Mouse (Mus musculus) neural tube, embryonic 15.5 days (tissue): ENCODE measurements around the gene Cngb1. TPM values are rescaled to one million over a fixed set of nuclear protein-coding genes. Genes with fewer than 3 reads are reported as not detected.

Experiments used
- ATAC-seq: fragments of 200-750 bp; cut with Nextera tagmentation; 2 replicates; pipeline ENCODE4 v1.8.0; 2017; ENCODE audit warnings: mild to moderate bottlenecking, moderate TSS enrichment, moderate library complexity; ENCODE audit not compliant: low FRiP score
- H3K27ac ChIP-seq: fragments of 300-500 bp; sonication (generic); replicated peaks from 2 replicates; pipeline ENCODE4 v1.5.1; 2015; ENCODE audit warnings: mild to moderate bottlenecking, inconsistent platforms
- H3K27me3 ChIP-seq: fragments of 300-500 bp; sonication (generic); replicated peaks from 2 replicates; pipeline ENCODE4 v1.6.1; 2015; ENCODE audit warnings: inconsistent platforms
- H3K36me3 ChIP-seq: fragments of 300-500 bp; sonication (generic); 2 replicates; pipeline ENCODE4 v1.6.1; 2015; ENCODE audit warnings: inconsistent platforms
- H3K4me1 ChIP-seq: fragments of 300-500 bp; sonication (generic); 2 replicates; pipeline ENCODE4 v1.6.1; 2015; ENCODE audit warnings: inconsistent platforms
- H3K4me2 ChIP-seq: fragments of 300-500 bp; sonication (generic); 2 replicates; pipeline ENCODE4 v1.6.1; 2015; ENCODE audit warnings: inconsistent platforms, mild to moderate bottlenecking, moderate library complexity
- H3K4me3 ChIP-seq: fragments of 300-500 bp; sonication (generic); replicated peaks from 2 replicates; pipeline ENCODE4 v1.5.1; 2015; ENCODE audit warnings: mild to moderate bottlenecking, inconsistent platforms
- H3K9ac ChIP-seq: fragments of 300-500 bp; sonication (generic); replicated peaks from 2 replicates; pipeline ENCODE4 v1.6.1; 2015; ENCODE audit warnings: mild to moderate bottlenecking, inconsistent platforms
- H3K9me3 ChIP-seq: fragments of 300-500 bp; sonication (generic); replicated peaks from 2 replicates; pipeline ENCODE4 v1.6.1; 2016; ENCODE audit warnings: inconsistent platforms
- WGBS: fragments of 180-500 bp; shearing (Covaris S2); methylation state at CpG from one replicate; pipeline ENCODE4 v1.1.7; 2015; ENCODE audit warnings: mixed read lengths; 5-methylcytosine and 5-hydroxymethylcytosine counted together
- polyA plus RNA-seq: library from polyadenylated mRNA; unstranded; fragments of >200 nt; fragmentation: Nextera tagmentation; extraction: Ambion mirVana; gene quantifications from 2 replicates; pipeline ENCODE4 v1.2.1, GENCODE M21; 2015

Gene Cngb1
- polyA plus RNA-seq, 1 experiment from 2014 or later = 0.26 TPM

GRCm38 (mm10) chr8:95204039-95204380 lies 102.4 kb downstream of the Cngb1 start:
- peaks cover 18% of the 10 kb centered on the region for H3K4me1 ChIP-seq
- H3K36me3 ChIP-seq = no peaks in the 10 kb centered on the region
- H3K27ac ChIP-seq = no peak overlapping the region
- no peak overlapping the region for H3K4me3 ChIP-seq
- H3K4me2 ChIP-seq = no peak overlapping the region
- H3K9me3 ChIP-seq = no peaks in the 10 kb centered on the region
- H3K9ac ChIP-seq = no peak overlapping the region
- H3K27me3 ChIP-seq = no peaks in the 10 kb centered on the region
- 15% methylated on average over 10 of the region's 10 CpGs for WGBS
- ATAC-seq = peak; percentile 77

DNA sequence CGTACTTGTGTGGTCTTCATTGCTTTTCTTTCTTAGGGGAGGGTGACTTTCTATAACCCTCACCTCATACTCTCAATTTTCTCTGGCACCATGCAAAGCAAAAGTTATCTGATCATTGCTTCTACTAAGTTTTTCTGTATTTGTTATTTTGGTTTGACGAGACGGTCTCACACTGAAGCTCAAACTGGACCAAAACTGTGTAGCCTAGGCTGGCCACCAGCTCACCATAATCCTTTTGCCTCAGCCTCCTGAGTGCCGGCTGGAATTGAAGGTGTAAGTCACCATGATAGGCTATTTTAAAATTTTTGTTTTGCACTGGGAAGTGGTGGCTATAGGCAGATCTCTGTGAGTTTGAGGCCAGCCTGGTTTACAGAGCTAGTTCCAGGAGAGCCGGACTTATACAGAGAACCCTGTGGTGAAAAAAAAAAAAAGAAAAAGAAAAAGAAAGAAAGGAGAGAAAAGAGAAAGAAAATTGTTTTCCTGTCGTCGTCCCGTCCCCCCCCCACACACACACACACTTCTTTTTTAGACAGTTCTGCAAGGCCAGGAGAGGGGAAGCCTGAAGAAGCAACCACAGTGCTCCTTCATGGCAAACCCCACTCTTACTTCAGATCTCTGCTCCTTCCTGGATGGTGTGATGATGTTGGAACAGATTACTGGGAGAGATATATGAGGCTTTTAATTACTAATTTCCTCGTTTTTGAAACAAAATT lies 102.9 kb downstream of the Cngb1 start:
- H3K4me2 ChIP-seq = no peak overlapping the region
- 53% methylated on average over 9 of the region's 9 CpGs for WGBS
- H3K27me3 ChIP-seq = no peaks in the 10 kb centered on the region
- H3K9ac ChIP-seq = no peak overlapping the region
- ATAC-seq = no peak
- H3K36me3 ChIP-seq = no peaks in the 10 kb centered on the region
- H3K9me3 ChIP-seq = no peaks in the 10 kb centered on the region
- no peak overlapping the region for H3K27ac ChIP-seq
- H3K4me3 ChIP-seq = no peak overlapping the region
- peaks cover 18% of the 10 kb centered on the region for H3K4me1 ChIP-seq

DNA sequence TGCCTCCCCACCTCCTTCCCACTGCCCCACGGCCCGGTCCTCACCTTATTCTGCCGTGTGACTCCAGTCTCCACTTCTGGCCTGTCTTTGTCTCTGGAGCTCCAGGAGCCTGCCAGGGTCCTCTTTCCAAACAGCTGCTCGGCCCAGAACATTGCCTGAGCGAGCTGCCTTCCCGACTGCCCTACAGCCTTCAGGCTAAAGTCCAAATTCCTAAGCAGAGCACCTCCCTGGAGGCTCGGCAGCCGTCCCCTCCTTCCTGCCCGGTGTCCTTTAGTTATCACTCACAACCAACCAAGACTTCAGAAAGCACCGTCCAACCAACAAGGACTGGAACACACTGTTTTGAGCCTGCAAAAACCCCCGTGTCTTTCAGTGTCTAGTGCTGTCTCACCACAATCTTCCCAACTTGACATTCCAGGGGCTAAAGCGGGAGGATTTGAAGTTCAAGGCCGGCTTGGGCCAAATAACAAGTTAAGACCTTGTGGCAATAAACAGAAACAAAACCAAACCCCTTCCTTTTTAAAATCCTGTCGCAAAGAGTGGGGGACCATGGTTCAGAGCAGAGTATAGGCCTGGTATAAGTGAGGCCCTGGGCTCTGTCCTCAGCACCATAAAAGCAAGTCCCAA lies 103.6 kb downstream of the Cngb1 start, which contains the start of gene Kifc3:
Gene Kifc3, minus strand, starts transcription at position 164 of the 627 bp plus-strand sequence.
- H3K9ac ChIP-seq = no peak within 1 kb of the TSS
- no peaks in the 10 kb centered on the region for H3K27me3 ChIP-seq
- no peak within 1 kb of the TSS for H3K4me2 ChIP-seq
- H3K36me3 ChIP-seq = no peaks in the 10 kb centered on the region
- H3K4me3 ChIP-seq = no peak within 1 kb of the TSS
- ATAC-seq = no peak
- H3K27ac ChIP-seq = no peak within 1 kb of the TSS
- H3K9me3 ChIP-seq = no peaks in the 10 kb centered on the region
- peaks cover 18% of the 10 kb centered on the region for H3K4me1 ChIP-seq
- 70% methylated on average over 14 of the region's 14 CpGs for whole genome bisulfite sequencing

DNA sequence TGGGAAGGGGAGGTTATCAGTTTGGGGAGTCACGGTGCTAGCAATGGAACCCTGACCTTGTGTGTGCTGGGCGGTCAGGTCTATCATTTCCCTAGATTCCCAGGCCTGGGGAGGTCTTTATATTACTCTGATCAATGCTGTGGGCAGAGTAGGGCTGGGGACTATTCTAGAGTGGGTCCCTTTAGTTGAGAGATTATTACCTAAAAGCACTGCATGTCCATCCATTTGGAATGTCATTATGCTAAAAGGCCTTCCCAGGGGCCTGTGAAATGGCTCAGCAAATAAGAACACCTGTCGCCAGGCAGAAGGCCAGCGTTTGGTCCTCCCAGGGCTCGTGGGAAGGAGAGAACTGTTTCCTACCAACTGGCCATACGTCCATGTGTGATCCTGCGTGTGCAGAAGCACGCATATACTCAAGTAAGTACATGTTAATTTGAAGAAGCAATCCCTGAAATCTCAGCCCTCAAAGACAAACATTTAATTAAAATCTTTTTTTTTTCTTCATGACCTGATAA lies 104.3 kb downstream of the Cngb1 start:
- Histone ChIP-seq H3K9ac (no peak overlapping the region), H3K4me1 (peaks cover 18% of the 10 kb centered on the region), H3K9me3 (no peaks in the 10 kb centered on the region), H3K4me3 (no peak overlapping the region), H3K36me3 (no peaks in the 10 kb centered on the region), H3K4me2 (no peak overlapping the region), H3K27ac (no peak overlapping the region), H3K27me3 (no peaks in the 10 kb centered on the region)
- ATAC-seq = no peak
- 65% methylated on average over 8 of the region's 8 CpGs for WGBS

- Histone ChIP-seq H3K4me3 (no peak overlapping the region), H3K27ac (no peak overlapping the region), H3K4me2 (no peak overlapping the region), H3K27me3 (no peaks in the 10 kb centered on the region), H3K9me3 (no peaks in the 10 kb centered on the region), H3K4me1 (peaks cover 18% of the 10 kb centered on the region), H3K9ac (no peak overlapping the region), H3K36me3 (no peaks in the 10 kb centered on the region)
- ATAC-seq = no peak
- 54% methylated on average over 7 of the region's 7 CpGs for WGBS
Observed at GRCm38 (mm10) chr8:95201491-95201890, 104.9 kb downstream of the Cngb1 start.

- H3K4me2 ChIP-seq = no peak overlapping the region
- WGBS = 83% methylated on average over 9 of the region's 9 CpGs
- no peak overlapping the region for H3K4me3 ChIP-seq
- peaks cover 11% of the 10 kb centered on the region for H3K4me1 ChIP-seq
- H3K9me3 ChIP-seq = no peaks in the 10 kb centered on the region
- ATAC-seq = no peak
- H3K36me3 ChIP-seq = no peaks in the 10 kb centered on the region
- H3K27me3 ChIP-seq = no peaks in the 10 kb centered on the region
- H3K27ac ChIP-seq = no peak overlapping the region
- no peak overlapping the region for H3K9ac ChIP-seq
Observed at GRCm38 (mm10) chr8:95200001-95200405, 106.4 kb downstream of the Cngb1 start.

- H3K4me1 ChIP-seq = no peaks in the 10 kb centered on the region
- 73% methylated on average over 11 of the region's 11 CpGs for WGBS
- no peak overlapping the region for H3K9ac ChIP-seq
- H3K9me3 ChIP-seq = no peaks in the 10 kb centered on the region
- no peak overlapping the region for H3K4me2 ChIP-seq
- no peaks in the 10 kb centered on the region for H3K36me3 ChIP-seq
- no peaks in the 10 kb centered on the region for H3K27me3 ChIP-seq
- H3K4me3 ChIP-seq = no peak overlapping the region
- no peak overlapping the region for H3K27ac ChIP-seq
- no peak for ATAC-seq
Observed at GRCm38 (mm10) chr8:95195728-95196127, 110.7 kb downstream of the Cngb1 start.

DNA sequence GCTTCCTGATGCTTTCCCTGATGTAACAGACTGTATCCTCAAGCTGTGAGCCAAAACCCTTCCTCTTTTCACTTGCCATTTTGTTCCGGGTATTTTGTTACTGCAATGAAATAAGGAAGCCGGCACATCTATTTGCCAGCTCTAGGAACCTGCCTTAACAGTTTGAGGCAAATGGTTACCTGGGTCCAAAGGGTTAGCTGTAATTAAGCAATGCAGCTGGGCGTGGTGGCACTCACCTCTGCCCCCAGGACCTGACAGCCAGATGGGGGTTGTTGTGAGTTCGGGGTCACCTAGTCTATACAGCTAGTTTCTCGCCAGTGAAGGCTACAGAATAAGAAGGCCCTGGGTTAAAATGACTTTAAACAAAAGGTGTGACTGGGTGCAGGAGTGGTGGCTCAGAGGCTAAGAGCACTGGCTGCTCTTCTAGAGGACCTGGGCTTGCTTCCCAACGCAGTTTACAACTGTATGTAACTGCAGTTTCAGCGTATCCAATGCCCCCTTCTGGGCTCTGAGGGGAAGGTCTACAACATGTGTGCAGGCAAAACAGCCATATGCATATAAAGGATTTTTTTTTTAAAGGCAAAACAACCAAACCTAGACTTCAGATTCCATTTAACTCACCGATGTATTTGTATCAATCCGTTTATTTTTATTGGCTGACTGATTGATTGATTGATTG lies 114.7 kb downstream of the Cngb1 start:
- Histone ChIP-seq H3K27ac (no peak overlapping the region), H3K36me3 (no peaks in the 10 kb centered on the region), H3K4me3 (no peak overlapping the region), H3K4me2 (no peak overlapping the region), H3K27me3 (no peaks in the 10 kb centered on the region), H3K9ac (no peak overlapping the region), H3K4me1 (no peaks in the 10 kb centered on the region), H3K9me3 (no peaks in the 10 kb centered on the region)
- 91% methylated on average over 9 of the region's 9 CpGs for WGBS
- no peak for ATAC-seq

Other genes starting within 250 kb of the Cngb1 start
- 41.5 and 43.3 TPM in 2 replicates for gene Katnb1, start 225.4 kb downstream of the Cngb1 start, polyA plus RNA-seq
- 27.2 and 28.5 TPM in 2 replicates for gene Kifc3, start 103.8 kb downstream of the Cngb1 start, polyA plus RNA-seq
- gene Tepp, start 4.0 kb upstream of the Cngb1 start, polyA plus RNA-seq = 1.7 and 2.5 TPM in 2 replicates
- gene Zfp319, start 25.4 kb upstream of the Cngb1 start, polyA plus RNA-seq = 12.4 and 12.6 TPM in 2 replicates
- 30.1 and 33.0 TPM in 2 replicates for gene Usb1, start 25.7 kb upstream of the Cngb1 start, polyA plus RNA-seq
- gene Mmp15, start 45.7 kb upstream of the Cngb1 start, polyA plus RNA-seq = 20.9 and 21.4 TPM in 2 replicates
- gene Cfap20, start 128.3 kb upstream of the Cngb1 start, polyA plus RNA-seq = 121 and 123 TPM in 2 replicates
- 7.3 and 8.5 TPM in 2 replicates for gene Csnk2a2, start 183.5 kb upstream of the Cngb1 start, polyA plus RNA-seq
- gene Ccdc113, start 227.5 kb upstream of the Cngb1 start, polyA plus RNA-seq = 0.78 and 1.0 TPM in 2 replicates